Mouse (Mus musculus) layer of hippocampus, postnatal 14 days (tissue): ENCODE data around the gene Tbx19. TPM values are rescaled to one million over a fixed set of nuclear protein-coding genes. Genes with fewer than 3 reads are reported as not detected.

Source experiments
- DNase-seq, 2 experiments: peaks; one replicate each; pipeline ENCODE4 v3.0.0; 2021 to 2022; ENCODE audit warnings: low spot score in 2 of 2, mixed read lengths in 1 of 2
- long read RNA-seq, 2 experiments: library from polyadenylated mRNA; stranded (forward); transcript quantifications; one replicate each; pipeline ENCODE4 v2.0.0; 2021
- total RNA-seq, 2 experiments: library from RNA; stranded (reverse); gene quantifications; 2 replicates each; pipeline ENCODE4 v1.2.3; 2021

The Tbx19 gene
- total RNA-seq, result not detected
- long read RNA-seq, experiment 1, result 0 reads
- long read RNA-seq, experiment 2, result 0 reads

- DNase-seq, result peak in 1 of 2 experiments; percentile 26
Measured at GRCm38 (mm10) chr1:165160723-165161405, at the start of gene Tbx19. TSS of gene Tbx19 (minus strand) at chr1:165160773.

DNA sequence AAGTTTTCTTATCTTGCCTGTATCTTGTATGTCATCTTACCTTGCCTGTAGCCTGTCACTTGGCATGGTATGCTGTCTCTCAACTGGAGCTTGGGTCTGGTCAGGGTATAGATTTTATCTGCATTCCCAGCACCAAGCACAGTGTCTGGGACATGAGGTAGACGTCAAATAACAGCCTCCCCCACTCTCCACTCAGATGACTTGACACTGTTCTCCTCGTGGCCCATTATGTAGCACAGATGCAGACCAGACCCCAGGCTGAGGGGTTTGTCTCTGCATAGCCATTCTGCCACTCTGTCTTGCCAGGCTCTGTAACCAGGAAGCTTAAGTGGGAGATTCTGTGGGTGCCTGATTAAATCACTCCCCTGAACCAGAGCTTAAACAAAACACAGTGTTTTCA lies 45.0 kb upstream of the Tbx19 start:
- DNase-seq, result no peak

- no peak for DNase-seq
Measured at GRCm38 (mm10) chr1:165203488-165204035, 43.0 kb upstream of the Tbx19 start.

GRCm38 (mm10) chr1:165201445-165202012 lies 41.0 kb upstream of the Tbx19 start:
- DNase-seq, result no peak

- DNase-seq, result no peak
Measured at GRCm38 (mm10) chr1:165200748-165201147, 40.2 kb upstream of the Tbx19 start.

DNA sequence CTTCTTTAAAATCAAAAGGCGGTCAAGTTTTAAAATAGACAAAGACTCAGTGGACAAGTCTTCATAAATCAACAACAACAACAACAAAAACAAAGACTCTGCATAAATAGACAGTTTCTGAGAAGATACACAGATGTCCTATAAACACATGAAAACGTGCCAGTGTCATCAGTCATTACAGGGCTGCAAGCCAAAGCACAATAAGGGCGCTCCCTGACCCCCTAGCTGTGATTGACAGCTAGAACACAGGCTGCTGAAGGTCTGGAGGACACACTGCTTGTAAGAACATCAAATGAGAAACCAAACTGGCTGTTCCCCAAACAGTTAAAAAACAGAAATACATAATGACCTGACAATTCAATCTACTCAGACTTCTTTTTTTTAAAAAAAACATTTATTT lies 39.1 kb upstream of the Tbx19 start:
- DNase-seq, result no peak

- DNase-seq, result no peak
Measured at GRCm38 (mm10) chr1:165198951-165199350, 38.4 kb upstream of the Tbx19 start.

DNA sequence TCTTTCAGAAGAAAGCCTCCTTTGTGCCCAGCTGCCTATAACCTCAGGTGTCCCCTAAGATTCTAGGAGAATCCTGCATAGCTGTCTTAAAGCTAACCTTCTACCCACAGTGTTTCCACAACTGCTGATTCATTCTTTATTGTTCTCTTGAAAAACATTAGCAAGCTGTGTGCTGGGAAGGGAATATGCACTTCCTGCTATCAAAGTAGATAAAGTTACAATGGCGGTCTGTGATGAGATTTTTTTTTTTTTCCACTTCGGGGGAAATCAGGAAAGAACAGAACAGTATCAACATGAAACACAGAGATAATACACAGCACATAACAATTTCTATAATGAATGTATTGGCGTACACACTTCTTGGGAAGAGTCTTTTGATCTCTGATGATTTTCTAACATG lies 37.3 kb upstream of the Tbx19 start:
- no peak for DNase-seq

DNA sequence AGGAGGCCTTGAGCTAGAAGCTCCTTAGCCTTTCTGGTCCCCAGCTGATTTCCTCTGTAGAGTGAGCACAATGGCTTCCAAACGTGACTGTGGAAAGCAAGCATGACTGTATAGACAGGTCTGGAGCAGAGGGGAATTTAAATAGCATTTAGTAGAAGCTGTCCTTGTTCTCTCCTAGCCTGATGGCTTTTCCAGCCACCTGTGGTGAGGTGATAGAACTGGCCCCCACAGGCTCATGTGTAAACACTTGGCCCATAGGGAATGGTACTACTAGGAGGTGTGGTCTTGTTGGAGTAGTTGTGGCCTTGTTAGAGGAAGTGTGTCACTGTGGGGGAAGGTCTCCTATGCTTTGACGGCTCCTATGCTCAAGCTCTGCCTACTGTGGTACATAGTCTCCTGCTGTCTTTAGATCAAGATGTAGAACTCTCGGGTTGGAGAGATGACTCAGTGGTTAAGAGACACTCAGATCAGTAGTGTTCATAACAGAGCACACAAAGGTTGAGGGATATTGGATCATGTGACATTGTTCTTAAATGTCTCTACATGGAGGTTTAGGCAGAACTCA lies 34.9 kb upstream of the Tbx19 start:
- no peak for DNase-seq

DNA sequence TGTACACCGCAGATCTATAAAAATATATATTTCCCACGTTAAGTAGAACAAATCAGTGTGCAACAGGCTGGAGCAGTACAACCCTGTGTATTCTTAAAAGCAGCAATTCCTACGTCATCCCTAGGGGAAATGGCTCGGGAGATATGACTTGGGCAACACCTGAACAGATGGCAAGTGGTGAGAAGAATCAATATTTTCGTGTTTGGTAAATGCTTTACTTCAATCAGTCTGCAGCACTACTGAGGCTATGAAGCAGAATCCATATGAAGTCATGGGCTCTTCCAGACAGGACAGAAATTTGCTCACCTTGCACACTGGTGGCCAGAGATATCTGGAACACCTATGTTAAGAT lies 34.1 kb upstream of the Tbx19 start:
- DNase-seq, result no peak

DNA sequence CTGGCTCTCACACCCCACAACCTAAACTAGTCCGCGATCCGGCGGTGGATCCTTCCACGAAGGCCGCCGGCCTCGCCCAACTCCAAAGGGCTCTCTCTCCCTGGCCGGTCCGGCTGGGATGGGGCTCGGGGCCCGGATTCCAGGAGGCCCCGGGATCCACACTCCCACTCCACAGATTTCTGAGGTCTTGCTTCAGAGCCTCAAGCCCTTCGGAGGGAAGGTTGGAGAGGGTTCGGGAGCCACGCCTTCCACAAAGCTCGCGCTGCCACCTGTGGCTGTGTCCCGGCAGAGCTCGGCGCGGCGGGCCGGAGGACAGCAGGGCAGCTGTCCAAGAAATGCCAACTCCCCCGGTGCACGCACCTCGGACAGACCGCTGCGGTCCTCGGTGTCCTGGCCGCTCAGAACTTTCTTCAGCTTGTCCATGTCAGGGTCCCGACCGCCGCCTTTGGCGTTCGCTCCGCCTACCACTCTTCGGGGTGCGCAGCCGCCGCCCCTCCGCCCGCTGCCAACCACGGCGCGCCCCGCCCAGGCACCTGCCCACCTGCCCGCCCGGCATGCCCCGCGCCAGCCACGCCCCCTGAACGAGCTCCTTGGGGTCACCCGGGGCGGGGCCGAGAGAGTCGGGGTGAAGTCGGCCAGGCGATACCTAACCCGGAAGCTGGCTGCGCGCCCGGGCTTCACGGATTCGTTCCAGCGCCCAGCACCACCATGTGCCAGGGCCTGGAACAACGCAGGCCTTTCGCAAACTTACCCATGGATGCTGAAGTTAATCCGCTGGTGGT lies 33.5 kb upstream of the Tbx19 start, which contains the start of gene Sft2d2:
Gene Sft2d2, minus strand, starts transcription at position 559 of the 782 bp plus-strand sequence.
- DNase-seq, result peak; percentile 60 to 61

GRCm38 (mm10) chr1:165193426-165193825 lies 32.9 kb upstream of the Tbx19 start:
- DNase-seq, result no peak

GRCm38 (mm10) chr1:165192714-165193264 lies 32.2 kb upstream of the Tbx19 start:
- no peak for DNase-seq

GRCm38 (mm10) chr1:165192102-165192501 lies 31.5 kb upstream of the Tbx19 start:
- DNase-seq, result no peak

GRCm38 (mm10) chr1:165191611-165192010 lies 31.0 kb upstream of the Tbx19 start:
- peak in 1 of 2 experiments; percentile 4 for DNase-seq

DNA sequence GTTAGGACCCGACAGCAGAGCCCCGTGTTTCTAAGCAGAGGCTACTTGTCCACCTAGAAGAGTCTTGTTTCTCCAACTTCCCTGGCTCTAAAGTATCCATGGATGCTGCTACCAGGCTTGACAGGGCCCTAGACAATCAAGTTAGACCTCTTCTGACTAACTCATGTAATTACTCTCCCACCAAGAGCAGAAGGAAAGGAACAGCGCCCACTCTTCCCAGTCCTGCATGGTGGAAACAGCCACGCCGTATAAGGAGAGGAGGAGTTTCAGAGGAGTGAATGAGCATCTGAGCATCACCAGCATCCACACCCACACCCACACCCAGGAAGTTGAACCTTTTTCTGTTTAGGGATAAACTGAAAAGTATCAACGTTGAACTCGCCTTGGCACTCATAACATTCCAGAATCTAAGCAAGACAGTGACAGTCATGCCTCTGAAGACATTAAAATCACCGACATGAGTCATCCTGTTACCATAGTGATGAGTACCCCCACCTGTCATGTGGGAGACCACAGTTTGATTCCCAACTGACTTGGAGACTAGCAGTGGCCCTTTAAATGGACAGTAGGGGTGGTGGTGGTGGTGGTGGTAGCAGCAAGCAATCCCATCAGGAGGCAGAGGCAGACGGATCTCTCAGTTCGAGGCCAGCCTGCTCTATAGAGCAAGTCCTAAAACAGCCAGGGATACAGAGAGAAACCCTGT lies 30.1 kb upstream of the Tbx19 start:
- DNase-seq, result no peak

DNA sequence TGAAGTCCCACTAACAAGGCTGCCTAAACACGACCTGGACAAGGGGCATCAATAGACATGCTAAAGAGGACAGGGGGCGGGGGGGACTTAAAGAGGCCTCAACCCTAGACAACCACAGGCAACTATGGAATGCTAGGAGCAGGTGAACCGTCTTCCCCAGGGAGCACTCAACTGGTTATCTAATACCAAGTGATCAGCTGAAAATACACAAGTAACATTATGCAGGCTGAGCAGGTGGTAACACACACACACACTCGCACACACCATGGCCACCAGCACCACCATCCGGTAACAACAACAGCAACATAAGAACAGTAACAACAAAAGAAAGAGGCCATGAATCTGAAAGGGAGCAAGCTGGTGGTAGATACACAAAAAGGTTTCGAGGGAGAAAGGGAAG lies 29.5 kb upstream of the Tbx19 start:
- DNase-seq, result no peak

DNA sequence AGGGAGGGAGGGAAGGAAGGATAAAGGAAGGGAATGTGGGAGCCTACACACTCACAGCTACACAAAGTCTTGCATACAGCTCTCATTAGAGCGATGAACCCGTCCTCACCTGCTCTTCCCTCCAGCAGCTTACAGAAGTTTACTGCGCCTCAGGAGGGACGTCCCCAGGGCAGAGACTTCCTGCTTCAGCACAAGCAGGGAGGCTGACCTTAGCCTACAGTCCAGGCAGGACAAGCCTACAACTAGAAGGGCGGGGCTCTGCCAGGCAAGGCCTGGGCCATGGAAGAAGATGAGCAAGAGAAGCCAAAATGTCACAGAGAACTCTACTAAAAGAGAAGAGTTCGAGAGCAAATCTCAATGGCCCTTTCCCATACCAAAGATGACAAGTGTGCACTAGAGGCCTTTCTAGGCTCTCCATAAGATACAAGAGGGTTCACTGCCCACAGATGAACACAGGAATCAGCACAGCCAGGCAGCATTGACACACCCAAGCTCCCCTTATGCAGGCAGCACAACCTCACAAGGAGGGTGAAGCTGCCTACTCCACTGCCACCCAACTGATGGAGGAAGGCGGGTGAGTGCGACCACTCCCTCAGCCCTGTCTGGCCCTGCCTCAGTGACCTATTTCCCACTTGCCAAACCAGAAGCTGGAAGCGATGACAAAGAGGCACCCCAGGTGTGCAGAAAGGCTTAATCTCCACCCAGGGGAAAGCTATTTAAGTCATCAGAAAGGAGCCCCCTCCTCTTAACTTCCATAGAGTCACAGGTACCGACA lies 28.4 kb upstream of the Tbx19 start:
- no peak for DNase-seq

GRCm38 (mm10) chr1:165187357-165187756 lies 26.8 kb upstream of the Tbx19 start:
- DNase-seq, result peak in 1 of 2 experiments; percentile 7

DNA sequence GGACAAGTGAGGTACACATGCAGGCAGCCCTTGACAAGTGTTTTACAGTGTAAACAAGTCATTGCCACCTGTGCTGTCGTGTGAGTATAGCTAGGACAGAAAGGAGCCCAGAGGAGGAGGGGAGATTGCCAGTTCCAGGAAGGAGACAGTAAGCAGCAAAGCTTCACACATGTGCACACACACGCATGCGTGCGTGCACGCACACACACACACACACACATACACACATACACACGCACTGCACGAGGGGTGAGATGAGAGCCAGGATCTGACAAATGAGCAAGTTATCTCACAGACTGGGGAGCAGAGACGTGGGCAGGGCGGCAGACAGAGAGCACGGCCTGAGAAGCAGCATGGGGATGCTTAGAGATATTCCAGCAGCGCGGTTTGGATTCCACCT lies 25.9 kb upstream of the Tbx19 start:
- DNase-seq, result no peak
